Mouse (Mus musculus) C2C12 (cell line): ENCODE data around the gene Acacb. TPM values are rescaled to one million over a fixed set of nuclear protein-coding genes. Genes with fewer than 3 reads are reported as not detected.

Source experiments
- H3K27me3 ChIP-seq: one replicate; pipeline ENCODE4 v1.6.1; 2011; ENCODE audit not compliant: control insufficient read depth, insufficient read depth, insufficient read length
- H3K36me3 ChIP-seq: one replicate; pipeline ENCODE4 v1.6.1; 2011; ENCODE audit not compliant: control insufficient read depth, insufficient read depth
- H3K4me3 ChIP-seq: one replicate; pipeline ENCODE4 v1.5.1; 2011; ENCODE audit warnings: mild to moderate bottlenecking, control low read depth; ENCODE audit not compliant: poor library complexity, insufficient read depth, severe bottlenecking
- H3K79me2 ChIP-seq: one replicate; pipeline ENCODE4 v1.6.1; 2011; ENCODE audit not compliant: control insufficient read depth, insufficient read depth
- H3K79me3 ChIP-seq: one replicate; pipeline ENCODE4 v1.6.1; 2011; ENCODE audit warnings: low read depth, control low read depth
- H3ac ChIP-seq: one replicate; pipeline ENCODE3; 2011; ENCODE audit warnings: low read depth; ENCODE audit not compliant: control insufficient read depth, insufficient read length
- CEBPB ChIP-seq: IDR thresholded peaks from one replicate; pipeline ENCODE4 v1.6.1; 2011; ENCODE audit warnings: low read depth, mild to moderate bottlenecking, control low read depth, moderate library complexity
- CTCF ChIP-seq: IDR thresholded peaks from one replicate; pipeline ENCODE4 v1.5.1; 2011; ENCODE audit not compliant: control insufficient read depth, insufficient read depth, insufficient read length
- FOSL1 ChIP-seq: IDR thresholded peaks from one replicate; pipeline ENCODE4 v1.8.0; 2011; ENCODE audit warnings: mild to moderate bottlenecking, low read length; ENCODE audit not compliant: poor library complexity, insufficient read depth, severe bottlenecking
- MAX ChIP-seq: IDR thresholded peaks from one replicate; pipeline ENCODE4 v1.6.1; 2011; ENCODE audit warnings: mild to moderate bottlenecking, control low read depth
- MYOD1 ChIP-seq: IDR thresholded peaks from one replicate; pipeline ENCODE4 v1.6.1; 2011; ENCODE audit warnings: low read depth; ENCODE audit not compliant: control insufficient read depth, insufficient read length
- MYOG ChIP-seq: IDR thresholded peaks from one replicate; pipeline ENCODE4 v1.6.1; 2011; ENCODE audit not compliant: control insufficient read depth, insufficient read length; ENCODE audit errors: extremely low read depth
- USF1 ChIP-seq: IDR thresholded peaks from one replicate; pipeline ENCODE4 v1.6.1; 2011; ENCODE audit warnings: low read depth, mild to moderate bottlenecking, control low read depth, moderate library complexity
- polyA plus RNA-seq: library from polyadenylated mRNA; unstranded; fragments of >200 nt; fragmentation: generic; extraction: Trizol; gene quantifications from one replicate; pipeline ENCODE4 v1.2.1, GENCODE M21; 2012; ENCODE audit warnings: missing spikeins

The Acacb gene
- polyA plus RNA-seq, 1 experiment: 0.26 TPM

DNA sequence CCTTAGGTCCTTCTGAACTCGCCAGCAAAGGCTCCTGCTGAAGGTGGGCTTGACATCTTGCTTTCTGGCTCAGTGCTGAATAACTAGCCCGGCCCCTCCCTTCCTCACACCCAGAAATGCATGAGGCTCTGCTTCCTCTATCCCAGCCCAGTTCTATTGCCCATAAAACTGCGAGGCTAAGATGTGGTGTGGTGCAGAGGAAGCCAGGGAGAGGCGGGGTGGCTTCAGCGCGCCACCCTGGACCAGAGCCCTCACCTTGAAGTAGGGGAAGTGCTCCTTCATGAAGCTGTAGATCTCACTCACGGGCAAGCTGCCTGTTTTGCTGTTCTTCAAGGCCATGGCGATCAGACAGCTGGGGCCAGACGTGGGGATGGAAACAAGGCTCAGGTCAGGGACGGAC, 113.2 kb downstream of the Acacb start:
- no peaks in the 10 kb centered on the region for H3K79me3 ChIP-seq
- H3K4me3 ChIP-seq: no peak overlapping the region
- no peak overlapping the region for H3ac ChIP-seq
- no peaks in the 10 kb centered on the region for H3K79me2 ChIP-seq
- H3K36me3 ChIP-seq: no peaks in the 10 kb centered on the region
- peaks cover 64% of the 10 kb centered on the region for H3K27me3 ChIP-seq
- TF ChIP-seq USF1: no peak
- no peak for TF ChIP-seq CEBPB

DNA sequence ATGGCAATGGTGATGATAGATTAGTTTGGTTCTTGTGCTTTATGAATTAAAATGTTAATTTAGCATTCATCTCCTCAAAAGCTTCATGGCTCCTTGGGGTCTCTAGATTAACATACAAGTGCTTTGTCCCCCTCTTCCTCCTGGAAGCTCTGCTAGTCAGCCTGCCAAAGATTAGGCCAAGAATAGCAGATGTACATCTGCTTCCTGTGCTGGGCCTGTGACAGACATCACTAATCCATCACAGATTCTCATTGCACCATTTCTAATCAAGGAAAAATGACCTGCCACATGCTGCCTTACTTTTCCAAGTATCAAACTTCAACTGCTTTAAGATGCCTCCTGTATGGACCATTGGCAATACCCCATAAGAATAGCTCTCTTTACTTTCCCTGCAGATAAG, 115.2 kb downstream of the Acacb start:
- Histone ChIP-seq H3K79me2 (no peaks in the 10 kb centered on the region), H3K79me3 (no peaks in the 10 kb centered on the region)

DNA sequence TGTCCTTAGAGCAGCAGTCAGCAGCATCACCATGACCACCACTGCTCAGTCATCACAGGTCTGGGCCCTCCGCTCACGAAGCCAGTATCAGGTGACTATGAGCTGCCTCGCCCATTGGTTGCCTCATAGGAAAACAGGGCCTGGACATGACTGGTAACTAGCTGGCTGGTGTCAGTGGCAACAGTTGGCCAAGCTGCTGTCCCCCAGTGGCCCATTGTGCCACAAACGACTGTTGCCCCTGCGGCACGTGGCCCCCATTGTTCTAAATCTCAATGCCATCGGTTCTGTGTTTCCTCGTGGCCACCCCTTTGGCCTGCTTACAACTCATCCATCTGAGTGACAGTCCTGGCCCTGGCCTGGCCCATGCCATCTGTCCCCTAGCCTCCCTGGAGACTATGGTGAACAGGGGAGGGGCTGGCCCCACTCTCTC, 117.7 kb downstream of the Acacb start:
- Histone ChIP-seq H3K27me3 (peaks cover 31% of the 10 kb centered on the region), H3K4me3 (no peak overlapping the region), H3K36me3 (no peaks in the 10 kb centered on the region), H3K79me2 (no peaks in the 10 kb centered on the region), H3K79me3 (no peaks in the 10 kb centered on the region), H3ac (no peak overlapping the region)
- TF ChIP-seq FOSL1 (no peak), CTCF (no peak), USF1 (no peak), CEBPB (no peak), MYOD1 (no peak), MYOG (no peak), MAX (no peak)

More for the DNA sequence above, 115.2 kb downstream of the Acacb start:
- Histone ChIP-seq H3K4me3 (no peak overlapping the region), H3K36me3 (no peaks in the 10 kb centered on the region), H3K27me3 (peaks cover 48% of the 10 kb centered on the region), H3ac (no peak overlapping the region)
- no peak for TF ChIP-seq MAX
- no peak for TF ChIP-seq CTCF
- TF ChIP-seq MYOG: no peak
- TF ChIP-seq FOSL1: no peak
- no peak for TF ChIP-seq USF1
- TF ChIP-seq MYOD1: no peak
- no peak for TF ChIP-seq CEBPB

DNA sequence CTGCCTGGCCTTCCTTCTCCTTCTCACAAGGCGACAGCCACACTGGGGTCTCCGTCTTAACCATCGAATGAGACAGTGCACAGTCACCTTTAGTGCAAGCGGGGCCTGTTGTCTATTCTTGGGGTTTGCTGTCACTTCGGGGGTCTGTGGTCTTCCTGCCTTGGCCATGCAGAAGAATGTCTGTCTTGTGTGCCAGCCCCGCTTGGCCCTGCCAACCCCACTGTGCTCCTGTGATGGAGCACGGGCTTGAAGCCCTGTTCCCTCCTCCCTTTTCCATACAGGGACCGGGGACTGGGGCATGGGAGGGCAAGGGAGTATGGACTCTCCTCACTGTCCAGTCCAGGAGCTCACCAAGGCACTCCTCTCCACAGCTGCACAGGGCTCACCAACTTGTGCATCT, 118.5 kb downstream of the Acacb start:
- H3K27me3 ChIP-seq: peaks cover 26% of the 10 kb centered on the region
- no peaks in the 10 kb centered on the region for H3K79me3 ChIP-seq
- H3K36me3 ChIP-seq: no peaks in the 10 kb centered on the region
- TF ChIP-seq MYOG (no peak), USF1 (no peak), CTCF (no peak), MAX (no peak), FOSL1 (no peak), CEBPB (no peak), MYOD1 (no peak)
- H3K79me2 ChIP-seq: no peaks in the 10 kb centered on the region
- H3ac ChIP-seq: no peak overlapping the region
- no peak overlapping the region for H3K4me3 ChIP-seq

DNA sequence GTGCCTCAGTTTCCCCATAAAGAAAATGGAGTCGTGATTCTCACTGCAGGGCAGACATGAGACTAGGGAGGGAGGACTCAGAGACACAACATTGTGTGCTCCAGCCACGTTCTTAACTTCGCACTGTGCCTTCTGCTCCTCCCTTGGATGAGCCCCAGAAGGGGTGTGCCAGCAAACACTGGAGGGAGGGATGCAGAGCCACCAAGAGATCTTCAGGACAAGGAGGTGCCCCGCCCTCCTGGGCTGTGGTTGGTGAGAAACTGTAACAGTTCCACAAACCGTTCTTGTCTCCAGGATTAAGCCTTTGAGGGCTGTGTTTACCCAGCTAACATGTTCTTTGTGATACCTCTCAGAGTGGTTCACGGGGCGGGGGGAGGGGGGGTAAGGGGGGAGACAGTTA, 122.3 kb downstream of the Acacb start:
- no peaks in the 10 kb centered on the region for H3K79me2 ChIP-seq
- no peaks in the 10 kb centered on the region for H3K79me3 ChIP-seq
- no peak overlapping the region for H3ac ChIP-seq
- H3K27me3 ChIP-seq: peaks cover 25% of the 10 kb centered on the region
- no peak for TF ChIP-seq MYOD1
- no peak for TF ChIP-seq CTCF
- no peak for TF ChIP-seq MAX
- no peak for TF ChIP-seq MYOG
- TF ChIP-seq CEBPB: no peak
- TF ChIP-seq FOSL1: no peak
- TF ChIP-seq USF1: no peak
- no peak overlapping the region for H3K4me3 ChIP-seq
- no peaks in the 10 kb centered on the region for H3K36me3 ChIP-seq

DNA sequence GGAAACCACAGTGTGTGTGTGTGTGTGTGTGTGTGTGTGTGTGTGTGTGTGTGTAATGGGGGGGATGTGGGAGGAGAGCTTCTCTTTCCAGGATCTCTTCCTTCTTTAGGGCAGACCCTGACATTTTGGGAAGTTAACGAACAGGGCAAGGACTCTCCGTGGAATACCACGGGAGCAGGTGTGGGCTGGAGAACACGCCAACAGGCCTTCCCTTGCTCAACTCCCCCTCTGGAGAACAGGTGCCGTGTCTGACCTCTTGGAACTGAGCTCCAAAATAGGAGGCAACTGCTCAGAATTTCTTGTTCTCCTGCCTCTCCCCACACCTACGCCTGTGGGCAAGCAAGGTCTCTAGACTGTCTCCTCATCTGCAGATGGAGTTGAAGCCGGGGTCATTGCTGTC, 123.2 kb downstream of the Acacb start:
- TF ChIP-seq CTCF: no peak
- peak; percentile 44 for TF ChIP-seq MYOD1
- no peak for TF ChIP-seq MYOG
- no peak for TF ChIP-seq FOSL1
- no peak for TF ChIP-seq MAX
- no peaks in the 10 kb centered on the region for H3K79me3 ChIP-seq
- no peaks in the 10 kb centered on the region for H3K79me2 ChIP-seq
- peaks cover 29% of the 10 kb centered on the region for H3K27me3 ChIP-seq
- no peak overlapping the region for H3ac ChIP-seq
- H3K4me3 ChIP-seq: no peak overlapping the region
- no peaks in the 10 kb centered on the region for H3K36me3 ChIP-seq
